ENCODE assay signal across 34 mouse cellular contexts in genomic region chr13:101860704-101861103, GRCm38 (mm10).
"Had no signal": no experiment of that assay in that cellular context is flagged by ENCODE, and none has a peak within 500 bp of the region (broad histone marks: within the 10 kb centered on the region; RNA-seq: fewer than 3 reads in every experiment).

No protein-coding gene starts in this region.

- H3K4me3 ChIP-seq: heart, embryonic 10.5 days; heart, embryonic 12.5 days; heart, embryonic 13.5 days; heart, embryonic 15.5 days; hindbrain, embryonic 10.5 days; hindbrain, embryonic 12.5 days; hindbrain, embryonic 13.5 days; hindbrain, embryonic 15.5 days; kidney, embryonic 15.5 days; layer of hippocampus, adult 2 months; left cerebral cortex, adult 2 months had no signal

- ATAC-seq: hindbrain, embryonic 16.5 days; hindbrain, postnatal 0 days; inflammation-experienced regulatory T-cells, adult 6 months; intestine, embryonic 16.5 days; intestine, postnatal 0 days had no signal

- H3K27me3 ChIP-seq: heart, embryonic 12.5 days; heart, embryonic 13.5 days; heart, embryonic 15.5 days; hindbrain, embryonic 12.5 days; hindbrain, embryonic 13.5 days; hindbrain, embryonic 15.5 days; kidney, embryonic 15.5 days had no signal

- DNase-seq: heart, postnatal 10 days; heart, postnatal 14 days; heart, postnatal 36 days; heart, postnatal 4 days; kidney, adult 11 months; kidney, adult 18-20 months; kidney, adult 2 months; kidney, adult 8-10 months; kidney, adult 9 months; kidney, postnatal 10 days; kidney, postnatal 14 days; kidney, postnatal 25 days; kidney, postnatal 36 days; kidney, postnatal 4 days; layer of hippocampus, postnatal 36 days had no signal

- H3K9me3 ChIP-seq: heart, embryonic 10.5 days; heart, embryonic 12.5 days; heart, embryonic 13.5 days; heart, embryonic 15.5 days; hindbrain, embryonic 10.5 days; hindbrain, embryonic 12.5 days; hindbrain, embryonic 15.5 days; kidney, embryonic 15.5 days had no signal

- H3K4me2 ChIP-seq: heart, embryonic 11.5 days; heart, embryonic 12.5 days; heart, embryonic 13.5 days; heart, embryonic 15.5 days; hindbrain, embryonic 12.5 days; hindbrain, embryonic 13.5 days; hindbrain, embryonic 14.5 days; hindbrain, embryonic 15.5 days; kidney, embryonic 15.5 days had no signal

- H3K4me1 ChIP-seq: hindbrain, embryonic 10.5 days; hindbrain, embryonic 12.5 days; hindbrain, embryonic 13.5 days; hindbrain, embryonic 15.5 days; kidney, embryonic 15.5 days had no signal

- H3K27ac ChIP-seq: heart, embryonic 10.5 days; heart, embryonic 13.5 days; heart, embryonic 15.5 days; hindbrain, embryonic 10.5 days; hindbrain, embryonic 12.5 days; hindbrain, embryonic 13.5 days; hindbrain, embryonic 14.5 days; hindbrain, embryonic 15.5 days; hindbrain, postnatal 0 days; kidney, embryonic 15.5 days; kidney, postnatal 0 days; layer of hippocampus, adult 2 months; left cerebral cortex, adult 2 months had no signal

- H3K36me3 ChIP-seq: heart, embryonic 10.5 days; heart, embryonic 12.5 days; heart, embryonic 13.5 days; heart, embryonic 15.5 days; hindbrain, embryonic 10.5 days; hindbrain, embryonic 12.5 days; hindbrain, embryonic 13.5 days; hindbrain, embryonic 15.5 days; kidney, embryonic 15.5 days had no signal

- H3K9ac ChIP-seq: heart, embryonic 12.5 days; heart, embryonic 13.5 days; heart, embryonic 15.5 days; hindbrain, embryonic 12.5 days; hindbrain, embryonic 13.5 days; hindbrain, embryonic 14.5 days; hindbrain, embryonic 15.5 days; kidney, embryonic 15.5 days had no signal
